ENCODE assay signal across 14 mouse cellular contexts in the genomic region with DNA sequence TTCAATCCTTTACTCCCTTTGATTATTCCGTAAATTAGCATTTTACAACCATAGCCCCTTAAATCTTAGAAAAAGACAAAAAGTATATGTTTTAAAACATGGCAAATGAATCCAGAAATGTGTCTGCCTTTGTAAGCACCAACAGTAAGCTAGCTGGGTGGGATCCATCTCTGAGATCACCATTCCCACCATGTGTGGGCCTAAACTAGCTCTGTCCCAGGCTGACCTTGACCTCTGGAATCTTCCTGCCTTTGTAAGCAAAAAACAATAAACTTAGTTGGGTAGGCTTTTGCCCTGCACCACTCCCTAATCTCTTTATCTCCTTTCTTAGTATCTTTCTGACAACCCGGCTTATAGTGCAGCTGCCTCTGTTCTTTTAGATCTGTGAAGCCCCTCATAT.
"Had no signal": no experiment of that assay in that cellular context is flagged by ENCODE, and none has a peak within 500 bp of the region (broad histone marks: within the 10 kb centered on the region; RNA-seq: fewer than 3 reads in every experiment).

No protein-coding gene starts in this region.

- DNase-seq: gastrocnemius, adult 2 months; gastrocnemius, postnatal 10 days; gastrocnemius, postnatal 25 days; heart, adult 2 months; heart, postnatal 10 days; heart, postnatal 4 days; kidney, adult 18-20 months; kidney, adult 8-10 months; kidney, postnatal 10 days; kidney, postnatal 25 days; kidney, postnatal 4 days; layer of hippocampus, adult 9-11 months; layer of hippocampus, postnatal 36 days; left cerebral cortex, postnatal 4 days had no signal
